Mouse (Mus musculus) heart, postnatal 14 days (tissue): ENCODE measurements around the gene Pold2. TPM values are rescaled to one million over a fixed set of nuclear protein-coding genes. Genes with fewer than 3 reads are reported as not detected.

Experiments
- DNase-seq, 2 experiments: peaks; one replicate each; pipeline ENCODE4 v3.0.0; 2021 to 2022
- intact Hi-C: fragments of 180-260 bp; cut with DNase I; formaldehyde crosslinking; loops from one replicate; pipeline ENCODE4 v1.15.1; 2025
- total RNA-seq, 2 experiments: library from RNA; stranded (reverse); gene quantifications; 2 replicates each; pipeline ENCODE4 v1.2.3; 2021

The Pold2 gene
- total RNA-seq, 2 experiments from 2014 or later = 31.0 to 33.0 TPM

- intact Hi-C loops = no loop called here
- peak; percentile 76 to 79 for DNase-seq
Observed at GRCm38 (mm10) chr11:5861678-5862393, 16.3 kb downstream of the Pold2 start, which contains the start of gene Aebp1. Aebp1 (plus strand) TSS chr11:5861947.

- intact Hi-C loops = no loop called here
- DNase-seq = no peak
Observed at GRCm38 (mm10) chr11:5860639-5861038, 17.5 kb downstream of the Pold2 start.

- DNase-seq = no peak
Observed at GRCm38 (mm10) chr11:5859883-5860550, 18.1 kb downstream of the Pold2 start.

GRCm38 (mm10) chr11:5858723-5859122 is 19.4 kb downstream of the Pold2 start:
- no peak for DNase-seq

More at GRCm38 (mm10) chr11:5859883-5860550, 18.1 kb downstream of the Pold2 start:
- intact Hi-C loops = no loop called here

GRCm38 (mm10) chr11:5856479-5857130 is 21.5 kb downstream of the Pold2 start:
- intact Hi-C loops = no loop called here
- DNase-seq = no peak

More at GRCm38 (mm10) chr11:5858723-5859122, 19.4 kb downstream of the Pold2 start:
- intact Hi-C loops = no loop called here

GRCm38 (mm10) chr11:5855902-5856301 is 22.2 kb downstream of the Pold2 start:
- peak; percentile 69 to 79 for DNase-seq
- intact Hi-C loops = no loop called here

GRCm38 (mm10) chr11:5855481-5855880 is 22.6 kb downstream of the Pold2 start:
- DNase-seq = no peak
- intact Hi-C loops = no loop called here

- intact Hi-C loops = no loop called here
- no peak for DNase-seq
Observed at GRCm38 (mm10) chr11:5852314-5852713, 25.8 kb downstream of the Pold2 start.

- intact Hi-C loops = no loop called here
- no peak for DNase-seq
Observed at GRCm38 (mm10) chr11:5851021-5851736, 26.9 kb downstream of the Pold2 start.

- no peak for DNase-seq
- intact Hi-C loops = no loop called here
Observed at GRCm38 (mm10) chr11:5850452-5850851, 27.6 kb downstream of the Pold2 start.

- peak; percentile 28 to 31 for DNase-seq
- intact Hi-C loops = no loop called here
Observed at GRCm38 (mm10) chr11:5849316-5849715, 28.8 kb downstream of the Pold2 start.

GRCm38 (mm10) chr11:5848741-5849140 is 29.4 kb downstream of the Pold2 start:
- intact Hi-C loops = no loop called here

GRCm38 (mm10) chr11:5846639-5847345 is 31.3 kb downstream of the Pold2 start:
- peak; percentile 55 to 57 for DNase-seq
- intact Hi-C loops = no loop called here

More at GRCm38 (mm10) chr11:5848741-5849140, 29.4 kb downstream of the Pold2 start:
- DNase-seq = peak; percentile 36 to 50

GRCm38 (mm10) chr11:5843131-5843530 is 35.0 kb downstream of the Pold2 start:
- DNase-seq = no peak
- intact Hi-C loops = no loop called here

GRCm38 (mm10) chr11:5841751-5842150 is 36.3 kb downstream of the Pold2 start:
- intact Hi-C loops = no loop called here
- DNase-seq = no peak

- intact Hi-C loops = no loop called here
- no peak for DNase-seq
Observed at GRCm38 (mm10) chr11:5840346-5840745, 37.7 kb downstream of the Pold2 start.

GRCm38 (mm10) chr11:5837251-5838246 is 40.5 kb downstream of the Pold2 start, which contains the start of gene Polm:
Polm (minus strand) TSS chr11:5838016.
- intact Hi-C loops = loop anchor here (2.0 to 5.0 kb wide), 2 partner anchors 47 to 50 kb away; partner anchors contain the start of gene Dbnl
- peak; percentile 90 to 94 for DNase-seq

- DNase-seq = no peak
- intact Hi-C loops = loop anchor here (2.0 to 5.0 kb wide), 2 partner anchors 49 kb away; partner anchors contain the start of gene Dbnl
Observed at GRCm38 (mm10) chr11:5836126-5836525, 42.0 kb downstream of the Pold2 start.
